Mouse (Mus musculus) urinary bladder, postnatal 25 days (tissue): Measurements from ENCODE around the gene Cux2.

Source experiments
- DNase-seq: peaks from one replicate; pipeline ENCODE4 v3.0.0; 2022; ENCODE audit warnings: low spot score

The Cux2 gene

GRCm38 (mm10) chr5:121818862-121819261, 231.0 kb downstream of the Cux2 start:
- DNase-seq = no peak

DNA sequence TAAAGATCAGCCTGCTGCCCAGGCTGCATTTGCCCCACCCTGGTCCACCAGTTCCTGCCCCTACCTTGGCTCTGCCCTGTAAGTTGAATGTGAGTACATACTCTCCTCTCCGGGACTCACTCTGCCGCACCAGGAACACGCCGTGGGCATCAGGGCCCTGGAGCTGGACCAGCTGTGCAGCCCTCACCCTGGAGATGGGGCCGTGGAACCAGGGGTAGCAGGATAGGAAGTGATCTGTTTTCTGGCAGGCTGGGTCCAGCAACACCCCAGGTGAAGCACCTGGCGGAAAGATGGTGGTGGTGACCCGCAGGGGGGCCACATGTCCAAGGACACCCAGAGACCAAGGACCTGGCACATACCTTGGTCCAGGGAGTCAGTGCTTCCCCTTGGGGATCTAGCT, 231.5 kb downstream of the Cux2 start:
- no peak for DNase-seq

DNA sequence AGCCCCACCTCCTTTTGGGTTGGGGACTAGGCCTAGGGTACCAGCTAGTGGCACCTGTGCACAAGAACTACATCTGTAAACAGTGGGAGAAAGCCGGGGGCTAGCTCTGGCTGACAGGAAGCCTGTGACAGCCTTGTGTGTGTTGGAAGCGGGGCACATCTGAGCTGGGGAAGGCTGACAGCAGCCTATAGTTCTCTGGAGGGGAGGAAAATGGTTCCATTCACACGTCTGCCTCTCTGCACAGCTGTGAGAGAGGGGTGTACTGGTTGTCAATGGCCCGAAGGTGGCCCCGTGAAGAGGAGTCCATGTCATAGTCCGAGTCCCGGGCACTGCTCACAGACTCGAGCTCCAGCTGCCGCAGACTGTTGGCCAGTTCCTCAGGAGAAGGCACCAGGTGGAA, 232.4 kb downstream of the Cux2 start:
- DNase-seq = no peak

DNA sequence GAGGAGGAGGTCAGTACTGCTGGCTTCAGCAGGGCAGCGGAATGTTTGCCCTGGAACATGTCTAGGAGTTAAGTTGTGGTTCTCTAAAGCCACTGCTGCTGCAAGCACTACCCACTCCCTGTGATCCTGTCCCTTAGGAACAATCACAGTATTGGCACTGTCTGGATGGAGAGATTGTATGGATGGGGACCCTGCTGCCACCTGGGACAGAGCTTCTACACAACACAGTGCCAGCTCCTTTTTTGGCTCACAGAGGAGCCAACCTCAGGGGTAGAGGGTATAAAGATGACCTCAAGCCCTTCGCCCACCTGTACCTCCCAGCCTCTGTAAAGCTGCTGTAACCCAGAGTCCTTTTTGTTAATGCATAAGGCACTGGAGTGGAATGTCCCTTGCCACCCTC, 233.3 kb downstream of the Cux2 start:
- no peak for DNase-seq

GRCm38 (mm10) chr5:121815867-121816380, 234.0 kb downstream of the Cux2 start:
- DNase-seq = no peak

GRCm38 (mm10) chr5:121815067-121815466, 234.8 kb downstream of the Cux2 start:
- peak; percentile 53 for DNase-seq

- DNase-seq = no peak
Observed at GRCm38 (mm10) chr5:121813744-121814143, 236.2 kb downstream of the Cux2 start.

- DNase-seq = no peak
Observed at GRCm38 (mm10) chr5:121812526-121813243, 237.2 kb downstream of the Cux2 start.

- no peak for DNase-seq
Observed at GRCm38 (mm10) chr5:121811485-121811931, 238.4 kb downstream of the Cux2 start.

DNA sequence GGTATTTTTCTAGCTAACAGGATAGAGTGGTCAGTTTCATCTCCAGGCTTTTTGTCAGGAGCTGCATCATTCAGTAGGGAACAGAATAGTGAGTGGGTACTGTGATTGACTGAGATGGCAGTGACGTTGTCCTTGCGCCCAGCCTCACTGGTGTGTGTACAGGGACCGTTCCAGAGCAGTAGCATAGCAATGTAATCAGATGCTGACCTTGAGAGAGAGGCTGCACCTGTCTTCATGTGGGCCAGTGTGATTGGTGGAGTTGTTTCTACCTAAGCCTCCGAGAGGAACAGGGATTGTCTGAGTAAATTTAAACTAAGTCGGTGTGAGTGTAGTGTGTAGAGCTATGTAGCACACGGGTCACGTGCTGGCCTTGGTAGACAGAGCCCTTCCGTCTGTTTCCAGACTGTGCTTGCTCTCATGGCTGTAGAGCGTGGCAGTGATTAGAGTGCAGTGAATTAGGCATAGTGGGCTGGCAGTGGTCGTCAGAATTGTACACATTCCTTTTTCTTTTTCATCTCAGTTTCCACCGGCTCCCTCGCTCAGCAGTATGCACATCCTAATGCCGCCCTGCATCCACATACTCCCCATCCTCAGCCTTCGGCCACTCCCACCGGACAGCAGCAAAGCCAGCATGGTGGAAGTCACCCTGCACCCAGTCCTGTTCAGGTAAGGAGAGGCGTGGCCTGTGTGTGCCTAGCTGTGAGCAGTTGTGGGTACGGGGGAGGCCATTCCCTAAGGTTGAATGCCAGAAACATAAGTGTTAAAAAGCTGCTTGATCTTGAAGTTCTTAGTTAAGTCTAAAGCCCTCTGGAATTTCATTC, 239.4 kb downstream of the Cux2 start:
- DNase-seq = no peak

GRCm38 (mm10) chr5:121809667-121810224, 240.2 kb downstream of the Cux2 start:
- no peak for DNase-seq

- DNase-seq = no peak
Observed at GRCm38 (mm10) chr5:121808202-121808601, 241.7 kb downstream of the Cux2 start.

- DNase-seq = no peak
Observed at GRCm38 (mm10) chr5:121807186-121807585, 242.7 kb downstream of the Cux2 start.
